Mouse (Mus musculus) forelimb bud, embryonic 11.5 days (tissue): ENCODE measurements around the gene Rcbtb2.

Experiments used
- DNase-seq: peaks from one replicate; pipeline ENCODE4 v3.0.0-alpha.2; 2012; ENCODE audit warnings: low read depth, low spot score

Rcbtb2 gene

DNA sequence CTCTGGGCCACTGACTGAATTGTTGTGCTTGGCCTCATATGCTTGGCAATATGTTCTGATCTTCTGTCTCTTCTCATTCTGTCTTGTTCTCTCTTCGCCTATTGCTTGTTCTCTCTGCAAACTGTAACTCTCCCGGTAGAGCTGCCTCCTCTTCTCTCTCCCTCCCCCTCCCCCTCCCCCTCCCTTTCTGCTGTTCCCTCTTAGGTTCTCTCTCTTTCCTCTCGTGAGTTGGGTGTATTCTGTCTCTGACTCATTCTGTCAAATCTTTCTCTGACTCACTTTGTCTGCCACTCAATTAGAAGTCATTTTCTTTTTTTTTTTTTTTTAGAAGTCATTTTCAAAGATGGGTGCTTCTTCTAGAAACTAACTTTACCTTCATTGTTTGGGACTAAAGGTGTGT, 23.9 kb downstream of the Rcbtb2 start:
- no peak for DNase-seq

DNA sequence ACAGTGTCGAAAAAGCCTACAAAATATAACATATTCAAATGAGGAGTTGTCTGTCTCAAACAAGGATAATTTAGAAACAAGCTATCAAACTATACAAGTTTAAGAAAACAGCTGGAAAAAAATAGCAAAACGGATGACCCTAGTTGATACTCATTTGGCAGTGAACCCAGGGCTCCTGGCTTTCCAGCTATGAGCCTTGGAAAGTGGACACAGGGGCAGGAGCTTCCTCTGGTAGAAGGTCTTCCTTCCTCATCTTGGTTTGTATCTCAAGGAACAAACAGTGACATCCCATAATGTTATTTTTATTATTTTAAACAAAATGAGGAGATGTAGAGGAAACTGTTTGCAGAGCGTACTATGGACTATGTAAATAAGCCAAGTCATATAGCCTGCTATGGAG, 25.3 kb downstream of the Rcbtb2 start:
- no peak for DNase-seq

DNA sequence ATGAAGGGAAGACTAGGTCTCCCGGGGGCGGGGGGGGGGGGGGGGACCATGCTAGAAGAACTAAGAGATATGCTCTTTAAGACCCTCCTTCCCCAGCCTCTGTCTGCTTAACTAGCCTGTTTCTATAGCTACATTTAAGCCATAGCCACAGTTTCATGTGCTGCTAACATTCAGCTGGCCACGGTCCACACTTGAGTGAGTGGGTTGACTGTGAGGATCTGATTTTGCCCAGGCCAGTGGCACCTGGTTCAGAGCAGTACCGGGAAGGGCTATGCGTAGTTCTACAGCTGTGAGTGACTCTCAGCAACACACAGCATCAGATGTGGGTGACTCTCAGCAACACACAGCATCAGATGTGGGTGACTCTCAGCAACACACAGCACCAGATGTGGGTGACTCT, 38.5 kb downstream of the Rcbtb2 start:
- DNase-seq = no peak

DNA sequence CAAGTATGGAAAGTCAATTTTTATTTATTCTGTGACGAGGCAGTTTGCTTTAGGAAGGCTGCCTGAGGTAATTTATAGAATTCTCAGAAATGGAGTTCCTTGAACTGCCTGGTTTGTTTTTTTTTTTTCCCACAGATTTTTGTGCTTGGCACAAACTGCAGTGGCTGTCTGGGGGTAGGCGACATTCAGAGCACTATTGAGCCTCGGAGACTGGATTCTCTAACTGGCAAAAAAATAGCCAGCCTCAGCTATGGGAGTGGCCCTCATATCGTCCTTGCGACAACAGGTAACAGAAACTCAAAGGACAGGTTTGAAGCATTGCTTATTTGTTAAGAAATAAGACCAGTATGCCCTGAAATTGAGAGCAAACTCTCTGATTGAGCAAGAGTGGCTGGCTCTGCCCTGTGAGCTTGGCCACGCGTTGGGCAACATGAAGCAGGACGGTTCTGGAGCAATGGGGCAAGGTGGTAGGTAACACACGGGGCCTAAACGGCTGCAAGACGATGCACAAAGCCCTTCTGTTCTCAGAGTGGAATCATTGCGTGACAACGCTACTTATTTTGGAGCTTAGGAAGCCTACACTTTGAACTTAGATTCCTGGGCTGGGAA, 39.5 kb downstream of the Rcbtb2 start:
- DNase-seq = no peak

DNA sequence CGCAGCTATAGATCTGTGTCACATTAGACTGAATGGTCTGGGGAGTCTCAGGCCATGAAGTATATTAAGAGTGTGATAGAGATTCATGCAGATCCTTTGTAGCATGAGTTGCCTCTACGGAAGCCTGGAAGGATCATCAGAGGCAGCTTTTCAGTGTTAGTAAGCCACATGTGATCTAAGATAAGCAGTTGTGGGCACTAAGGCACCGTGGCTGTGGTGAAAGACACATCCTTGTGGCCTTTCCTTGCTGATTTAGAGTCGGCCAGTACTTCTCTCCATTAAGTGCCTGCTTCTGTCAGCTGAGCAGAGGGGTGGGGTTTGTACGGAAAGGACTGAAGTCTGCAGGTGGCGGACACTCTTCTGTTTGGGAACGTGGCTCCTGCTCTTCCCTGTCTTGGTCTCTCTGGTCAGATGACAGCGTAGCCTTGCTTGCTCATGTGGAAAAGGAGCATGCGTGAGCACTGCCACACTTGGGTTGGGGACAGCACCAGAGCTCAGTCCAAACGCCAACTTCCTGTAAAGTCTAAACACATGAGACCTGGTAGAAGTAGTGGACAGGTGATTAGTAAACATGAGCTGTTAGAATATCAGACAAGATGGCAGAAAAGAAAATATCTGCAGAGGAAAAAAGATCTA, 40.6 kb downstream of the Rcbtb2 start:
- DNase-seq = no peak

DNA sequence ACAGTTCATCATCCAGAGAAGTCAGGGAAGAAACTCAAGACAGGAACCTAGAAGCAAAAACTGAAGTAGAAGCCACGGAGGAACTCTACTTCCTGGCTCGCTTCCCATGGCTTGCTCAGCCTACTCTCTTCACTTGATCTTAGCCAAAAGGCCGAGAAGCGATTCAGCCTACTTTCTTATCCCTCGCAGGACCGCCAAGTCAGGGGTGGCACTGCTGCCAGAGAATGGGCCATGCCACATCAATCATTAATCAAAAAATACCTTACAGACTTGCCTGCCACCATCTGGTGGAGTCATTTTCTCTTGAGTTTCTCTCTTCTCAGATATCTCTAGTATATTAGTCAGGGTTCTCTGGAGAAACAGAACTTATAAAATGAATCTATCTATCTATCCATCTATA, 42.3 kb downstream of the Rcbtb2 start:
- no peak for DNase-seq

DNA sequence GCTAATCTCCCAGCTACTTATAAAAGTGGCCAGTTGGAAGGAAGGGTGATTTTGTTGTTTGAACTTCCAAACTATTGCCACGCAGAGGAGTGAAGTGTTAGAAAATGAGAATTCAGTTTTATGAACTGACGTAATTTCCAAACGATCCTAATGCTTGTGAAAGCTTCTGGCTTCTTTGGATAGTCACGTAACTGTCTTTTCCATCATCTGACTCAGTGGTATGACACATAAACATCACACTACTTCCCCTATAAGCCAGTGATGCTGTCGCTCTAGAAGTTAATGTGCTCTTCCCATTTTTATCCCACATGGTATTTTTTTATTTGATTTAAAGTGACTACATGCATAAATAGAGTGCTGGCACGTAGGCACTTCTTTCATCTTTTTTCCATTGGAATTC, 45.8 kb downstream of the Rcbtb2 start:
- no peak for DNase-seq

DNA sequence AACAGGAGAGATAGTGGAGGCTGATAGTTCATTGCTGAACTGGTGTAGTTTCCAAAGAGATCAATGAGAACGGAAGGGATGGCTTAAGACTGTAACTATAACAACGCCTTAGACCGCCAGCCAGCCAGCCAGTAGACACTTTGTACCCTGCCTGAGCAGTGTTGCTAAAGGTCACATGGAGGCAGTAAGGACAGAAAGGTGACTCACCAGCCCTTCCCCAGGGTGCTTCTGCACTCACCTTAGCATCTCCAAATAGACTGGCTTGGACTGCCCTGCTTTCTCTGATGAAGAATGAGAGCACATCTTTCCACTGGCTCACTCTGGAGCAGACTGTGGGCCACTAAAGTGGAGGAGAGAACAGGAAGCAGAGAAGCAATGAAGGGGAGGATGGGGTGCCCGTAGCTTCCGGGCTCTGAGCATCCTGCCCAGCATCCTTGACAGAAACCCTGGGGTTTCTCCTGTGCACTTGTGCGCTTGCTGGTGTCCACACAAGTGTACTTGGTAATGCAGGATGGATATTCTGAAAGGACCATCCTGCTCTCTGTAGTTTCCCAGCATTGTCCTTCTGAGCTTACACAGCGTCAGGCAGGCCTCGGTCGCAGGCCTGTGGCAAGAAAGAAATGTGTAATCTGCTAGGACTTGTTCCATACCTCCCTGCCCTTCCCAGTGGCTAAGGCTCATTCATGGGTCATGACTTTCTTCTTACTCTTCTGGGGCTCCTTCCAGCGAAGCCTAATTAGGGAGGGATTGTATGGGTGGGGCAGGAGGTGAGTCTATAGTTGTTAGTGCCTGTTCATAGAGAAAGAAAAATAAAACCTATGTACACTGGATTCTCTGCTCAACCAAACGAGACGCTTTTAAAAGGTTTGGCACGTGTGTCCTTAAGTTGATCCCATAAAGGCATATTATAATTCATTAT, 47.3 kb downstream of the Rcbtb2 start:
- no peak for DNase-seq

DNA sequence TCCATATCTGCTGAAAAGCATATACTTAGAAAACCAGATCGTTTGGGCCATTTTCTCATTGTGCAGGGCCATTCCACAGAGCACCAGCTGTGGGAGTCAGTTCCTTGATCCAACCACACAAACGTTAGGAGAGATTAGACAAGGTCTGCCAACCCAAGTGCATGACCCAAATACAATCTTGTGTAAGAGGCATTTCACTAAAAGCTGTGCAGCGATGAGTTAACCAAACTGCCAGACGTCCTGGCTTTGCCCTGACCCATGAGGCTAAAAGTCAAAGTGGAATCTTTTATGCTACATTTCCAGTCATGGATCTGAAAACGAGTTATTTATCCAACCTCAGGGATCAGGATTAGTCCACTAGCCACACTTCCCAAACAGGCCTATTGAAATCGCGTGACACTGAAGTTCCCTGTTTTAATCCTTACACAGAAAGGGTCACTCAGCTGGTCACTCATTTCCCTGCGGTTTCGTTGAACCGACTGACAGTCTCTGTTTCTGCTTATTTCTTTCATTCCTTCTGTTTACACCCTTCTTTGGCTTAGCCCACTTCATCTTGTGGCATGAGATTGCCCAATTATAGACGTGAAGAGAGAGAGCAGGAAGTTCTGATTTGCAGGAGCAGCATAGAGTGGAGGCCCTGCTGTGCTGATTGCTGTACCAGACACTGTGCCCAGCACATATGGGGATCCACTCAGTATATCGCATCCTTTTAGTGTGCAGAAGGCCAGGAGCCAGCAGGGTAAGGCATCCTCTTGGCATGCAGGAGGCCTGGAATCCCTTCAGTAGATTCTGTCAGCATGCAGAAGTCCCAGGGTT, 49.6 kb downstream of the Rcbtb2 start:
- DNase-seq = no peak

DNA sequence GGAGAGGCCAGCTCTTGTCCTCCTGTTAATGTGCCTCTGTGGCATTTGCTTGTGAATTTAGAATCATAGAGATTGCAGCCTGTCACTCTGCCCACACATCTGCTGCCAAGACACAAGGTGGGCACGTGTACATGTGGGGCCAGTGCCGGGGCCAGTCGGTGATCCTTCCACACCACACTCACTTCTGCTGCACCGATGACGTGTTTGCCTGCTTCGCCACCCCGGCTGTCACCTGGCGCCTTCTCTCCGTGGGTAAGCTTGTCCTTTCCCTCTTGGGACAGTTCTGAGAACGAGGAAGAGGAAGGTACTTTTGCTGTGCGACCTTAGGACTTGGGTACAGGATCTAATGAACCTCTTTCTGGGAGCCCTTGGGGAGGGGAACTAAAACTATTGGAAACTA, 50.8 kb downstream of the Rcbtb2 start:
- DNase-seq = no peak

DNA sequence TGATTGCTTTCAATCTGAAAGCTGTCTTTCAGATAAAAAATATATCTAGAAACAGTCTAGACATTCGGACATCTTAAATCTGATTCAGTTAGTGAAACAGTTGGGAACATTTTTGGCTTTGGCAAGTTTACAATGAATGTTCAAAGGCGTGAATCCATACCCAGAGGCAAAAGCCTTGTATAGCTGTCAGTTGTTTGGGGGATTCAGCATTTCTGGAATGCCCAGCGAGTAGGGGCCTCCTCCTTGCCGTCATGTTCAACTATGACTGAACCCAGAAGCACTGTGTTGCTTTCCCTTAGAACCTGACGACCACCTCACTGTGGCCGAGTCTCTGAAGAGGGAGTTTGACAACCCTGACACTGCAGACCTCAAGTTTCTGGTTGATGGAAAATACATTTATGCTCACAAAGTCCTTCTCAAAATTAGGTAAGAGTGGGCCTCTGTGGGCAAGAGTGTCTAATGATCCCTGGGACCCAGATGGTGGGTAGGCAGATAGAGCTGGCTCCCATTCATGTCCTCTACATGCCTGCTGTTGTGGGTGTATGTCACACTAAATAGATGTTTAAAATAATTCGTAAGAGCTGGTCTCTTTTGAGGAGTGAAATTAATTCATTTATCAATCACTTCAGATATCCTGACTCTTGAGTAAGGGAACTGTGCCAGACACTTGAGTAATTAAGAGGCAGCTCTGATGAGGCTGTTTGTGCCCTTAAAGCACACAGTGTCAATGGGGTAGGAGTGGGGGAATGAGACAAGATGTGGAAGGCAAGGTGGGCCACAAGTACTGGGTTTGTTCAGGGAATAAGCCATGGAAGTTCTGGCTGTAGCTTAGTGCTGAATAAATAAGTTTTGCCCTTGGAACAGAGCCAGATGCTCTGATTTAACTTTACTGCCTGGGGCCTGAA, 51.5 kb downstream of the Rcbtb2 start:
- no peak for DNase-seq

DNA sequence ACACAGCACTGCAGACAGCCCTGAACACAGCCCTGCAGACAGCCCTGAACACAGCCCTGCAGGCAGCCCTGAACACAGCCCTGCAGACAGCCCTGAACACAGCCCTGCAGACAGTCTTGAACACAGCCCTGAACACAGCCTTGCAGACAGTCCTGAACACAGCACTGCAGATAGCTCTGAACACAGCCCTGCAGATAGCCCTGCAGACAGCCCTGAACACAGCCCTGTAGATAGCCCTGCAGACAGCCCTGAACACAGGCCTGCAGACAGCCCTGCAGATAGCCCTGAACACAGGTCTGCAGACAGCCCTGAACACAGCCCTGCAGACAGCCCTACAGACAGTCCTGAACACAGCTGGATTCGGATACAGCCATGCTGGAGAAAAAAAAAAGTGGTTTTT, 52.2 kb downstream of the Rcbtb2 start:
- DNase-seq = no peak

DNA sequence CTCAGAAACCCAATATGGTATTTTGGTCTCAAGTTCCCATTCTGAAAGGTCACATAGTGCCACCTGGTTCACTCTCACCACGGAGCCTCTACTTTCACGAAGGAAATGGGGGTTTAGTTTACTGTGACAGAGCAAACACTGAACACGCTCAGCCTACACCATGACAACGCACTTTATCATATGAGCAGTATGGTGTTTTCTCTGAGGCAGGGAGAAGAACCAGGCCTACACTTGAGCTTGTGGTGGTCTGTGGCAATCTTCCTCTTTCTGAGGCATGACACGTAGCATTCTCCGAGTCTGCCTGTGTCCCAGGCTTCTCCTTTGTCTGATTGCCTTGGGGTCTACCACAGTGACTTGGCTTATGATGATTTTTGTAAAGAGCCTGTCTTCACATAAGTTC, 53.0 kb downstream of the Rcbtb2 start:
- DNase-seq = no peak

DNA sequence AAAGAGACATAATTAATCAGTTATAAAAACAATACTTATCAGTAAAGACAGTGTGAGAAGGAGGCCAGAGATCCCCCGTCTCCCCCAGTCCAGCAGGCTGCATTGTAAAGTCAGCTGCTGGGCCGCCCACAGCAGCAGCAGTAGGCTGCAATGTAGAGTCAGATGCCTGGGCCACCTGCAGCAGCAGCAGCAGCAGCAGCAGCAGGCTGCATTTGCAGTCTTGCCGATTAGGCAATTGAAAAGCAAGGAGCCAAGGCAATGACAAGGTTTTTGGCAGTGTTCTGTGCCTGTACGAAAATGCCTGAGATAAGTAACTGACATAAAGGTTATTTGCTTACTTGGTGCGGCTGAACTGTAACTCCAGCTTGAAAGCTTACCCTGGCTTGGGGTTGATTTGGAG, 53.4 kb downstream of the Rcbtb2 start:
- no peak for DNase-seq

DNA sequence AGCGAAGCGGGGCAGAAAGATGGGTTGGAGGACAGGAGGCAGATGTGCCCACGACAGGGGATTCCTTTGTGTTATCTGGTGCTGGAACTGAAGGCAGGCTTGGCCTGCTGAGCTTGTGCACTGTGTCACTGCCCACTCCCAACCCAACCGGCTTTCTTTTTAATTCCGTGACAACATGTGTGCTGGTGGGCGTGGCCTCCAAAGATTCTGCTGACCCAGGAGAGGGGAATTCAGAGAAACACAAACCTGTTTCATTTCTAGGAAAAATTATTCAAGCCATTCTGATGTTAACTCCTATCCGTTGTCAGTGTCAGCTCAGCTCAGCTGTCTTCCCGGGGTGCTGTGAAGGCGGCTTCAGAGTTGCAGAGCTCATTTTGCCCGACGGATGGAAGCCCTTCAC, 55.1 kb downstream of the Rcbtb2 start:
- DNase-seq = no peak

DNA sequence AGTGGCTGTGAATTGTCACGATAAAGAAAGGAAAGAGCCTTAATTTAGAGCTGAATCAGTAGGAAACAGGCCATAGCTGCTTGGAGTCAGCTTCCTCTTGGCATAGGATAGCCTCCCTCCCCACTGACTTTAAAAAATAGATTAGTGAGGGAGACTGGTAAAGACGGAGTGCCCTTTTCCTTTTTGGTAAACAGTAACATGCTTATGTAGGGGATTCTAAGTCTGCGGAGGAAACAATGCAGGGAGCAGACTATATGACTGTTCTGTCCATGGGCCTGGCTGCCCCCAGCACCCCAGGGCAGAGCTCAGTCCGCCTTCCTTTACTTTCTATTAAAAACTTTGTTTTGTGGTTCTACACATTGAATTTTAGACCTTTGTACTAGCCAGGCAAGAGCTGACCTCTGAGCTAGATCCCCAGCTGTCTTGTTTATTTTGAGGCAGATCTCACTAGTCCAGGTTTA, 56.4 kb downstream of the Rcbtb2 start:
- no peak for DNase-seq

DNA sequence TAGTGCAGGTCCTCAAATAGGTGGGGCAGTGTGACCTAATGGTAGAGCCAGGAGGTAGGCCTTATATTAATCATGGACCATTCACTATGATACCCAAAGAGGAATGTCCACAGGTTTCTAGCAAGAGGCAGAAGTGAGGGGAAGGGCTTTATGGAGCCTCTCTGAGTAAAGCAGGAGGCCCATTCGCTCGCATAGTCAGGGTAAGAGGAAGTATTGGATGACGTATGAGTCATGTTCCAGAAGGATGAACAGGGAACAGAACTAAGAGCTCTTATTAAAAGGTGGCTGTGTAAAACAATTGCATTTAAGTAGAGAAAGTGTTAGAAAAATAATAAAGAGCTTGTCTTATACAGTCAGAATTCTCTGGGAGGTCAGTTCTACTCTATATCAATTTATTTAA, 57.8 kb downstream of the Rcbtb2 start:
- no peak for DNase-seq

DNA sequence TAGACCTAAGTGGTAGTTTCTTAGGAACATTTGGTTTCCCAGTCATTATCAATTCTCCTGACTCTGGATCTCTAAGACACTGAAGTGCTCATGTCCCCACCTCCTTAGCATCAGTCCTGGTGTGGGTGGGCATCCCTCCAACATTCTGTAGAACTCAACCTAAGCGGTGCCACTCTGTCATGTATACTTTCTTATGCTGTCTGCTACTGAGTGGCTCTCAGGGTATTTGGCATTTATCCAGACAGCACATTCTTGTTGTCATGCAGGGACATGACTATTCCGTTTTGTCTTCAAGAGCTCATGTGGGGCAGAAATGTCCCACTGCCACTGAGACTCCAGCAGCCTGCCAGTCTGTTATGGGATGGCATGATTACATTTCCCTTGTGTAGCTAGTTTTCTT, 58.3 kb downstream of the Rcbtb2 start:
- no peak for DNase-seq

DNA sequence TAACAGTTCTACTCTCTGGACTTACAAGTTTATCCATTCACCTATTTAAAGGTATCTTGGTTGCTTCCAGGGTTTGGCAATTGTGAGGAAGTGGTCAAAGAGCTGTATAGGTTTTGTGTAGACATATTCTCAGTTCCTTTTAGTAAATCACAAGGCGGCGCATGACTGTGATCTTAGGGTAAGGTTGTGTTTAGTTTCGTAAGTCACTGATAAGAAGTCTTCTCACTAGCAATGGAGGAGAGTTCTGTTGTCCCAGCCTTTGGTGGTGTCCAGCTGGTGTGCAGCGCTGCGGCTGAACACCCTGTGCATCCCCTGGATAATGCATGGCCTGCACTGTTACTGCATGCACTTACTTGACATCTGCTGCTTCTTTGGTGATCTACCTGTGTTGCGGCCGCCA, 64.0 kb downstream of the Rcbtb2 start:
- no peak for DNase-seq

DNA sequence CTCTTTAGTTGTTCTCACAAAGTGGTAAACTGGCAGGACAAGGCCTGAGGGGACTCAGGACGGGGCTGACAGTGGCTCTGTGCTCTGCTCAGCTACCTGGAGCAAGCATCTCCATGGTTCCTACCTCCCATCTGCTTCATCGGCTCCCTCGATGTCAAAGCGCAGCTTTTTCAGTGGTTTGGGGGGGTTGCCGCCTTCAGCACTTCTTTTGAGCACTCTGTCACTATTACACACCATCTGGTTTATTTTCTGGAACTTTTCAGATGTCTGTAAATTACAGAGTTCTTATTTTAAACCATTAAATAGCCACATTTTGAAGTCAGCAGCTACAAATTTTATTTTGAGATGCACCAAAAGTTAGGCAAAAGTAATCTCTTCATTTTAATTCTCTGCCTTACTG, 76.2 kb downstream of the Rcbtb2 start:
- no peak for DNase-seq

DNA sequence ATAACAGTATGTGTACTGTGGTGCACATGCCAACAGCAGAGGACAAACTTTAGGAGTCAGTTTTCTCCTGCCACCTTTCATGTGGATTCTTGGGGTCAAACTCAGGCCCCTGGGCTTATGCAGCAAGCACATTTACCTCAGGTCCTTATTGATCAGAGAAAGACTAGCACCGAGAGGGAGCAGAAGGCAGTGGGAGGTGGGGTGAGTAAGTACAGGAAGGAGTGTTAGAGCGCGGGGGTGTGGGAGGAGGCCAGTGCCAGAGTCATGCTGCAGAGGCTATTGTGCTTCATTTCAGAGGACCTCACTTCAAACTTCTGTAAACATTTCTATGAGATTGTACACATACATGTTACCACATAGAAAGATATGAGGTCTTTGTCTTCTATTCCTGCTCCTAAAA, 78.6 kb downstream of the Rcbtb2 start:
- no peak for DNase-seq
